Mouse (Mus musculus): ENCODE measurements around the gene Fam219a. TPM values are rescaled to one million over a fixed set of nuclear protein-coding genes. Genes with fewer than 3 reads are reported as not detected.

Fam219a gene
- polyA plus RNA-seq, 1 experiment from 2014 or later = 11.9 TPM

DNA sequence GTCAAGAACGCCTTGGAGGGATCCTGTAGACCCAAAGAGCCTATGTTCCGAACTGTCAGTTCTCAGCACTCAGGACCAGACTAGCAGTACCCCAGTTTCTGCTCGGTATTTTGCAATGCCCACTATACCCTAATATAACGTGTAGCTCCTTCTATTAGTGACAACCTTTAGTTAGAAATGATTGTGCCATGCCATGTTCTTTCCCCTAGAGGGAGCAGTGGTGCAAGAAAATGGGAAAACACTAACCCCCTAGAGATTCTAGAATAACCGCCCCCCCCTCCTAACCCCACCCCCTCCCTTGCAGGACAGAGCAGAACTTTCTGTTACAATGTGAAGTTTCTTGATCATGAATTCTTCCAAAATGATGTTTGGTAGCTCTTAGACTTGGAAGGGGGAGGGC lies 65.0 kb downstream of the Fam219a start:
- H3K27me3 ChIP-seq = peaks cover 49% of the 10 kb centered on the region
- H3K4me1 ChIP-seq = peaks cover 34% of the 10 kb centered on the region
- 71% methylated on average over 5 of the region's 5 CpGs for WGBS
- no peak overlapping the region for H3K27ac ChIP-seq (replicated peaks)
- no peaks in the 10 kb centered on the region for H3K36me3 ChIP-seq
- H3K9ac ChIP-seq (replicated peaks) = no peak overlapping the region
- no peak overlapping the region for H3K4me3 ChIP-seq
- ATAC-seq (ENCODE audit: low FRiP score, low read depth) = no peak
- H3K9me3 ChIP-seq = no peaks in the 10 kb centered on the region
- no peak overlapping the region for H3K4me2 ChIP-seq (replicated peaks)

- peaks cover 46% of the 10 kb centered on the region for H3K4me1 ChIP-seq
- peak within 1 kb of the TSS; percentile 59 for H3K9ac ChIP-seq (replicated peaks)
- no peaks in the 10 kb centered on the region for H3K9me3 ChIP-seq
- peak within 1 kb of the TSS; percentile 63 for H3K4me2 ChIP-seq (replicated peaks)
- ATAC-seq (ENCODE audit: low FRiP score, low read depth) = peak; percentile 93
- no peaks in the 10 kb centered on the region for H3K36me3 ChIP-seq
- peak within 1 kb of the TSS; percentile 50; the same call in 1 of the 2 replicates for H3K27ac ChIP-seq (replicated peaks)
- peaks cover 50% of the 10 kb centered on the region for H3K27me3 ChIP-seq
- peak within 1 kb of the TSS; percentile 43 for H3K4me3 ChIP-seq
- WGBS = 0% methylated on average over 18 of the region's 18 CpGs
Measured at GRCm38 (mm10) chr4:41502986-41503412, 66.3 kb downstream of the Fam219a start, which contains the start of gene AI464131. Gene AI464131, minus strand, starts transcription at chr4:41503076.

DNA sequence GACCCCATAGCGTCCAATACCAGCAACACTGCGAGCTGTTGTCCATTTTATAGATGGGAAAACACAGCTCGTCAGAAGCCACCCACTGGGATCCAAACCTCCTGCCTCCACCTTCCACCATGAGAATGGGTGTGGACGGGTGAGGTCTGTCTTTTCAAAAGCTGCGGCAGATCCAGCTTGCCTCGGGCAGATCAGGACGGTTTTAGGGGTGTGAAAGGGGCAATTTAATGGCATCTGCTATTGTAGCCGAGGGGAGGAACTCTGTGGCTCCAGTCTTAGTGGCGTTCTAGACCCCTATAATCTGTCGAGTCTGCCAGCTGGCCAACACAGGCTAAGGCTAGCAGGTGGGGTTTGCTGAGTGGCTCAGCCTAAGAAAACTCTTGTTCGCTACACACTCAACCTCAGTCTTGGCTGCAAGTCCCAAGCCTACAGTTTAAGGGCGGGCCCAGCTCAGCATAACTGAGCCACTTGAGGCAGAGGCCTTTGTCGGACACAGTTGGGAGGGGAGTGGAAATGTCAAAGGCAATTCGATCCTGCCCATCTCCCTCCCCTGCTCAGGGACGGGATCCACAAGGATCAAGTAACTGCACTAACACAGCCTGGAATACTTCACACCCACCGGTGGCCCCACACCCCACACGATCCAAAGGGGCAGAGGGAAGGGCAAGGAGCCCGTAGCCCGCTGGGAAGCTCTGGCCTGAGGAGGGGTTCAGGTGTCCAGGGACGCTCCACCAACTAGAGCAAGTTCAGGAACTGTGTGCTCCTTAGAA lies 67.0 kb downstream of the Fam219a start:
- peak overlapping the region; percentile 43 for H3K4me3 ChIP-seq
- peaks cover 46% of the 10 kb centered on the region for H3K4me1 ChIP-seq
- no peaks in the 10 kb centered on the region for H3K9me3 ChIP-seq
- peaks cover 55% of the 10 kb centered on the region for H3K27me3 ChIP-seq
- WGBS = 9% methylated on average over 20 of the region's 20 CpGs
- no peaks in the 10 kb centered on the region for H3K36me3 ChIP-seq
- peak overlapping the region; percentile 63 for H3K4me2 ChIP-seq (replicated peaks)
- H3K27ac ChIP-seq (replicated peaks) = peak overlapping the region; percentile 50; the same call in 1 of the 2 replicates
- ATAC-seq (ENCODE audit: low FRiP score, low read depth) = peak; percentile 17
- peak overlapping the region; percentile 59 for H3K9ac ChIP-seq (replicated peaks)

- peaks cover 70% of the 10 kb centered on the region for H3K27me3 ChIP-seq
- H3K4me1 ChIP-seq = peaks cover 35% of the 10 kb centered on the region
- no peaks in the 10 kb centered on the region for H3K36me3 ChIP-seq
- H3K27ac ChIP-seq (replicated peaks) = no peak overlapping the region
- ATAC-seq (ENCODE audit: low FRiP score, low read depth) = no peak
- H3K4me2 ChIP-seq (replicated peaks) = no peak overlapping the region
- H3K4me3 ChIP-seq = no peak overlapping the region
- no peaks in the 10 kb centered on the region for H3K9me3 ChIP-seq
- 74% methylated on average over 4 of the region's 4 CpGs for WGBS
- H3K9ac ChIP-seq (replicated peaks) = no peak overlapping the region
Measured at GRCm38 (mm10) chr4:41500787-41501186, 68.6 kb downstream of the Fam219a start.

DNA sequence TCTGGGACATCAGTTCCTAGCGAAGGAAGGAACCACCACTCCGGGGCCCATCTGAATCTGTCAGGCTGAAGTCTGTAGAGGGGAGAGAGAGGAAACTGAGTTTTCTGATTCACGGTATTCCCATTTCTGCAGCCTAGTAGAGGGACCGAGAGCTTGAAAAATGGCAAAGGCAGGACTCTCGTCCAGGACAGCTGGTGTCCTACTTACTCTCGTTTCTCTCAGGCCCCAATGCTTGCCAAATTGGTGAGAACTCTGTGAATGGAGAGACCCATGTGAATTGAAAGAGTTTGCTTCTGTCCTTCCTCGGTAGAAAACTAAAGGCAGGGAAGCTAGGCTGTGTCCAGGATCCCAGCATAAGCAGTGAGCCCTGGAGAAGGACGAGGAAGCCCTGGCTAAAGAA lies 69.7 kb downstream of the Fam219a start:
- Histone ChIP-seq H3K4me2 (replicated peaks) (no peak overlapping the region), H3K9ac (replicated peaks) (peak overlapping the region; percentile 24; the same call in 1 of the 2 replicates), H3K4me3 (no peak overlapping the region), H3K4me1 (peaks cover 35% of the 10 kb centered on the region), H3K27ac (replicated peaks) (no peak overlapping the region), H3K9me3 (no peaks in the 10 kb centered on the region), H3K36me3 (no peaks in the 10 kb centered on the region), H3K27me3 (peaks cover 77% of the 10 kb centered on the region)
- 58% methylated on average over 8 of the region's 8 CpGs for WGBS
- no peak for ATAC-seq (ENCODE audit: low FRiP score, low read depth)

DNA sequence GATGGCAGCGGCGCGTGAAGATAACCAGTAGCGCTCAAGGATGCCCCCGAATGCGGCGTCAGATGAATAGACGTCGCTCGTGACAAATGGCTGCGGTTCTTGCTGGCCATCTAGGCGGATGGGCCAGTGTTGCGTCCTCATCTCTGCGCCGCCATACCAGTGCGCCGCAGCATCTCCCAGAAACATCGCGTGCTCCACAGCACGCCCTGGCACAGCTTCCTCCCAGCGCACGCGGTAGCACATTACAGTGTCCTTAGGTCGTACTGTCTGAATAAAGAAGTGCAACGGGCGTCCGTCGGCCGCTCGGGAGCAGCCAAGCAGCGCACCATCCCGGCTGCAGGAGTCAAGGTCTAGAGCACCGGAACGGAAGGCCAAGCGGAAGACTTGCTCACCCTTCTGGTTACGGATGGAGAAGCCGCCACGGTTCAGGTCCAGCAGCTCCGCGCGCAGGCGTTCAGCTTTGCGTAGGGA lies 70.4 kb downstream of the Fam219a start:
- Histone ChIP-seq H3K27me3 (peaks cover 81% of the 10 kb centered on the region), H3K9me3 (no peaks in the 10 kb centered on the region), H3K9ac (replicated peaks) (peak overlapping the region; percentile 24; the same call in 1 of the 2 replicates), H3K27ac (replicated peaks) (no peak overlapping the region), H3K4me2 (replicated peaks) (peak overlapping the region; percentile 57), H3K4me1 (peaks cover 35% of the 10 kb centered on the region), H3K4me3 (peak overlapping the region; percentile 37), H3K36me3 (no peaks in the 10 kb centered on the region)
- 3% methylated on average over 43 of the region's 43 CpGs for WGBS
- no peak for ATAC-seq (ENCODE audit: low FRiP score, low read depth)

- peaks cover 85% of the 10 kb centered on the region for H3K27me3 ChIP-seq
- H3K4me3 ChIP-seq = peak overlapping the region; percentile 37
- no peak; the same call in 1 of the 2 replicates for ATAC-seq (ENCODE audit: low FRiP score, low read depth)
- H3K36me3 ChIP-seq = 0 out of 2 replicates have a peak, but pooled peaks cover 3% of the 10 kb centered on the region
- peak overlapping the region; percentile 57 for H3K4me2 ChIP-seq (replicated peaks)
- no peaks in the 10 kb centered on the region for H3K9me3 ChIP-seq
- H3K4me1 ChIP-seq = peaks cover 35% of the 10 kb centered on the region
- 7% methylated on average over 72 of the region's 72 CpGs for WGBS
- no peak overlapping the region for H3K9ac ChIP-seq (replicated peaks)
- H3K27ac ChIP-seq (replicated peaks) = no peak overlapping the region
Measured at GRCm38 (mm10) chr4:41497995-41498845, 71.1 kb downstream of the Fam219a start.

- H3K4me1 ChIP-seq = peaks cover 33% of the 10 kb centered on the region
- H3K4me2 ChIP-seq (replicated peaks) = peak overlapping the region; percentile 57
- H3K27me3 ChIP-seq = peaks cover 85% of the 10 kb centered on the region
- H3K9ac ChIP-seq (replicated peaks) = peak overlapping the region; percentile 34; the same call in 1 of the 2 replicates
- H3K27ac ChIP-seq (replicated peaks) = no peak overlapping the region
- peak; percentile 14; the same call in 1 of the 2 replicates for ATAC-seq (ENCODE audit: low FRiP score, low read depth)
- H3K36me3 ChIP-seq = 0 out of 2 replicates have a peak, but pooled peaks cover 3% of the 10 kb centered on the region
- peak overlapping the region; percentile 37 for H3K4me3 ChIP-seq
- 3% methylated on average over 34 of the region's 34 CpGs for WGBS
- no peaks in the 10 kb centered on the region for H3K9me3 ChIP-seq
Measured at GRCm38 (mm10) chr4:41497579-41497978, 71.8 kb downstream of the Fam219a start.

DNA sequence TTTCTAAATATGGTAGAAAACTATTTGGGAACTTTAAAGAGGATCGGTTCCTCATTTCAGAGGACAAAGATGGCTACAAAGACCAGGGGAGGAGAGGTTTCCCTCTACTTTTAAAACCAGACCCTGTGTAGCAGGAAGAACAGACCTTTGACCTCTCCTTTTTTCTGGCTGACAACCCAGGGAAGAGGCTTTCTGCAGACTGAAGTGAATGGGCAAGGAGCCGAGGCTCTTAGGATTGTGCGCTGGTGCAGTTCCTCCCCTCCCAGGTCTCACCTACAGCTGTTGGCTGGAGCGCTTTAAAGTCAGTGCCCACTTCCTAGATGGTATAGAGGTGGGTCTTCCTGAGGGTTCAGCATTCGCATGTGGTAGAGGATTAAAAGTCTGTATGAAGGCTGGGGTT lies 72.3 kb downstream of the Fam219a start:
- 0 out of 2 replicates have a peak overlapping the region, but pooled peaks have one; percentile 57 for H3K4me2 ChIP-seq (replicated peaks)
- 0 out of 2 replicates have a peak, but pooled peaks cover 3% of the 10 kb centered on the region for H3K36me3 ChIP-seq
- no peaks in the 10 kb centered on the region for H3K9me3 ChIP-seq
- no peak overlapping the region for H3K9ac ChIP-seq (replicated peaks)
- peaks cover 27% of the 10 kb centered on the region for H3K4me1 ChIP-seq
- 38% methylated on average over 5 of the region's 5 CpGs for WGBS
- ATAC-seq (ENCODE audit: low FRiP score, low read depth) = no peak
- H3K4me3 ChIP-seq = no peak overlapping the region
- peaks cover 82% of the 10 kb centered on the region for H3K27me3 ChIP-seq
- no peak overlapping the region for H3K27ac ChIP-seq (replicated peaks)

DNA sequence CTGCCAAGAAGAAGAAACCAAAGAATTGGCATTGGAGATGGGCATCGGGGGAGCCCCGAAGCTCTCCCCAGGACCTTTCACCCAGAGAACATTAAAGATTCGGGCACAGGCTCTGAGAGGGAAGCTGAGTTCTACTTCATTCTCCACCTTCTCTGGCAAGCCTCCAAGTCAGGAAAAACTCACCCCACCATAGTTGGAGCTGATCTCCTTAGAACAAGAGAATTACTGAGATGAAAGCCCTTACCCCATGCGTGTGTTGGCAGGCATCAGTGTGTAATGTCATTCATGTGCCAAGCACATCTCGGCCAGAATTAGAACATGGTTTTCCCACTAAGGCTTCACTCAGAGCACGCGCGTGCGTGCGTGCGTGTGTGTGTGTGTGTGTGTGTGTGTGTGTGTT lies 73.5 kb downstream of the Fam219a start:
- 88% methylated on average over 11 of the region's 11 CpGs for WGBS
- no peak for ATAC-seq (ENCODE audit: low FRiP score, low read depth)
- Histone ChIP-seq H3K27ac (replicated peaks) (no peak overlapping the region), H3K4me2 (replicated peaks) (no peak overlapping the region), H3K4me3 (no peak overlapping the region), H3K9ac (replicated peaks) (no peak overlapping the region), H3K9me3 (no peaks in the 10 kb centered on the region), H3K27me3 (peaks cover 70% of the 10 kb centered on the region), H3K36me3 (0 out of 2 replicates have a peak, but pooled peaks cover 3% of the 10 kb centered on the region), H3K4me1 (peaks cover 23% of the 10 kb centered on the region)

DNA sequence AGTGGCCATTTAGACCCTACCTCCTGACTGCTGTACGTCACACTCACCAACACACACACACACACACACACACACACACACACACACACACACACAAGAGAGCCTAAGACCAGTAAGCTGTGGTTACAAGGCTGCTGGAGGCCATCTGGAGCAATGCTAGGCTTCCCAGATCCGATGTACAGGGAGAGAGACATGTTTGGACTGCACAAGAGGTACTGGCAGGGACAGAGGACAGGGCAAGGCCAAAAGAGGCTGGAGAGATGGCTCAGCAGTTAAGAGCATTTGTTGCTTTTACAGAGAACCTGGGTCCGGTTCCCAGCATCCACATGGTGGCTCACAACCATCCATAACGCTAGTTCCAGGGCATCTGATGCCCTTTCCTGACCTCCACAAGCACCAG lies 74.3 kb downstream of the Fam219a start:
- WGBS = 83% methylated on average over 4 of the region's 4 CpGs
- ATAC-seq (ENCODE audit: low FRiP score, low read depth) = no peak
- H3K9ac ChIP-seq (replicated peaks) = no peak overlapping the region
- 0 out of 2 replicates have a peak, but pooled peaks cover 3% of the 10 kb centered on the region for H3K36me3 ChIP-seq
- peaks cover 23% of the 10 kb centered on the region for H3K4me1 ChIP-seq
- H3K4me3 ChIP-seq = no peak overlapping the region
- H3K27me3 ChIP-seq = peaks cover 63% of the 10 kb centered on the region
- no peaks in the 10 kb centered on the region for H3K9me3 ChIP-seq
- H3K27ac ChIP-seq (replicated peaks) = no peak overlapping the region
- no peak overlapping the region for H3K4me2 ChIP-seq (replicated peaks)
